Mouse (Mus musculus) testis, adult 2 months (tissue): ENCODE results near the gene Arap1.

Source experiments
- CTCF ChIP-seq: fragments of 200-500 bp; IDR thresholded peaks from 2 replicates; pipeline ENCODE4 v1.5.1; 2012; ENCODE audit warnings: low read depth, mild to moderate bottlenecking, inconsistent platforms, low read length, moderate library complexity; ENCODE audit not compliant: control insufficient read depth, insufficient read depth, insufficient replicate concordance
- POLR2A ChIP-seq: fragments of 200-500 bp; IDR thresholded peaks from 2 replicates; pipeline ENCODE4 v1.6.1; 2012; ENCODE audit warnings: low read depth, mild to moderate bottlenecking, inconsistent platforms, low read length, moderate library complexity; ENCODE audit not compliant: control insufficient read depth

DNA sequence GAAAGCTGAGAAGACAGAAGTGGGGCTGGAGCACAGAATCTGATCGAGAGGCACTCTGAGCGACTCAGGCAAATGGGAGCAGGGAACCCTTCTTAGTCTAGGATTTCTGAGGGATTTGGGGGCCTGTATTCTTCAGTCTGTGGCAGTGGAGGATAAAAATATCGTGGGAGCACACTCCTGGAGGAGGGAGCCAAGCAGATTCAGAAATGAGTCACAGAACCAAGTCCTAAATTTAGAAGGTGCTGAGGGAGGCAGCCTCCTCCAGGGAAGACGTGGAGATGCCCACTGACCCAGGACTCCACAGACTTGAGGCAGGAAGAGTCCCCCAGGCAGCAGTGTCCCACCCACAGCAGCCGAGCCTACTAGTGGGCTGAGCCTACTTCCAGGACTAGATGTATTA lies 33.5 kb upstream of the Arap1 start:
- TF ChIP-seq CTCF: no peak
- no peak for TF ChIP-seq POLR2A
